Mouse (Mus musculus) telencephalon, adult 2 months (tissue): Measurements from ENCODE around the gene Crim1.

ENCODE experiments used
- DNase-seq: peaks from one replicate; pipeline ENCODE4 v3.0.0-alpha.2; 2011; ENCODE audit warnings: low read depth, low spot score

The Crim1 gene

DNA sequence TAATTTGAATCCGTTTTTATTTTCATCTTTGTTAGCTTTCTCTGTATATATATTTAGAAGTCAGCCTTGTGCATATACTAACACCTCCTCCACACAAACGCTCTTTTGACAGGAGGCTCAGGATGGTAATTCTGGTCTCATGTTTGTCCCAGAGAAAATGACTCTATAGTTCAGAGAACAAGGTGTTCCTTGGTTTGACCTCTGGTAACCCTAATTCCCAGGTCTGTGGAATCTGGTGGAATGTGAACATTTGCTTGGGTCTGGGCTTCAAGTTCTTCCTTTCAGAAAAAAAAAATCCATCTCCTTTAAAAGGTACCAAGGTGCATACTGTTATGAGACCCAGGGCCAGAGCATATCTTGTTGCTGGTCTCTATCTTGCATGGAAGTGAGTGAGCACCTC is 9.6 kb downstream of the Crim1 start:
- no peak for DNase-seq

DNA sequence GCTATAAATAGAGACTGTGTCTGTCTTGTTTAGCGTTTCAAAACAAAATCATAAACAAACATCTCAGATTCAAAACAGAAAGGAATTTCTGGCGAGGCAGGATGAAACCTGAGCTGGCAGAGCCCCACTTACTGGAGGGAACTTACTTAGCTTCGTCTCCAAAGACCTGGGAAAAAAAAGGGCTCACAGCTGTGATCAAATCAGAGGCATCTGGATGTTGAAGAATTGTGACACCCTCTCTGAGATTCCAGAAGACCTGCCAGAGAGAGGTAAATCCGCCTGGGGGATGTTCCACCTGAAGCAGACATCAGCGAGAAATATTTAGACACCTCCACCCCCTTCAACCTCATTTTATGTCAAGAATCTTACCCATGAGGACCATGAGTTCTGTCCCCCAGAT is 11.8 kb downstream of the Crim1 start:
- DNase-seq = no peak

DNA sequence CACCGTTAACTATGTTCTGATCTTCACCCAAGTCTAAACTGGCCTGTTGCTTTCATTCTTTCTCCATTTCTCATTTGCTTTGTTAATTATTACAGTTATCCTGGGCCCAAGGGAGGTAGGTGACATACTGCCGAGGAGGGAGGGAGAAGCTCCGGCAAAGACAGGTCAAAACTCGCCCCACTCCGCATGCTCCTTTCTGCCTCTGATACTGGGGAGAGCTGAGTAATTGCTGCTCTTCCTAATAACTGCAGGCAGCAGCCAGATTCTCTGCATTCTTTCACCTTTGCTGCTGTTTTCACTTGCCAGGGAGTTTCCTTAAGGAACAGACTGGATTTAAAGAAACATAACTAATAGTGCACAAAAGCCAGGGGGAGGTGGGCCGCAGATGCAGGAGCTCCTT is 13.1 kb downstream of the Crim1 start:
- DNase-seq = no peak

DNA sequence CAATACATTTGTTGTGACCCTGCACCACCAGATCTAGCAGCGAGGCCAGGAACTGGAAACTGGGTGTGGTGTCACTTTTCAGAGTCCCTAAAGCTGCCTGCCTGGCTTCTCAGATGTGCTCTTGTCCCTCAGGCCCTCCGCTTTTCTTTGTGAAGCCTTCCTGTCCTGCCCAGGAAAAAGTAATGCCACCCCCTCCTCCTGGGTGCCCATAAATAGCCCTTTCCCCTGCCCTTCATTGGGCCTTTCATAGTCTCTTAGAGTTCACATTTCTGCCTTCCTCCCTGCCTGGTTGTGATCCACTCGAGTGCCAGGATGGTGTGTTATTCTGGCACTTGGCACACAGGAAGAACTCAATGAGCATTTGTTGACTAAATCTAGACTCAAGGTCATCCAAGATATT is 16.5 kb downstream of the Crim1 start:
- DNase-seq = no peak

GRCm38 (mm10) chr17:78217406-78217805 is 17.4 kb downstream of the Crim1 start:
- DNase-seq = no peak

GRCm38 (mm10) chr17:78218506-78219232 is 18.6 kb downstream of the Crim1 start:
- no peak for DNase-seq

GRCm38 (mm10) chr17:78221007-78221642 is 21.1 kb downstream of the Crim1 start:
- no peak for DNase-seq

- no peak for DNase-seq
Measured at GRCm38 (mm10) chr17:78221860-78222259, 21.8 kb downstream of the Crim1 start.

DNA sequence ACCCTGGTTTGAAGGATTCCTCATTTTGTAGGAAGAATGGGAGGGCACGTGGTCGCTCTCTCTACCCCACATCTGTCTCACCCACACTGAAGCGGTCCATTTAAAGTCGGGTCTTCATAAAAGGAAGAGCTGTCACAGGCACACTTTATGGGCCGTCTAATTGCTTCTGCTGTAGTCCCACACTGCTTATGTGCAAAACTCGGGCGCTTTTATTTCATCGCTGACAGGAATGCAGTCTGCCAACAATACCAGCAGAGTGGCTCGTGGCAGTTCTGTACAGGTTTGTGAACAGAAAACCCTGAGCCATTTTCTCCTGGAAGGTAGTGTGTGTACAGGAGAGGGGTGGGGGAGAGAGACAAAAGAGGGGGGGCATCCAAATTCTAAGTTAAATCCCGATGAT is 23.9 kb downstream of the Crim1 start:
- DNase-seq = no peak

DNA sequence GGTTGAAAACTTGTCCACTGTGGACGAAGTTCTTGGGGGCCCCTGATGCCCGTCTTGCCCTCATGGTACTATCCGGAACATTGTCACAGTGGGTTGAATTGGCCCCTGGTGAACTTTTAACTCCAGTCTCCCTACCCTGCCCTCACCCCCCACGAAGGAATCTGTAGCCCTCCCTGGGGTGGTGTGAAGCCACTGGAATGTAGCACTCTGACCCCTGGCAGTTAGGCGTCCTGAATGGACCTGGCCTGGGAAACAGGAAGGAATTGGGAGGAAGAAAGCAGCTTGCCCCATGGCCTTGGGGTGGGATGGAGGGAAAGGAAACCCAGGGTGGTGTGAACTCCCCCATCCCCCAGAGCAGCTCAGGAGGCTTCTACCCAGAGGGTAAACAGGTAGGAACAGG is 25.5 kb downstream of the Crim1 start:
- no peak for DNase-seq

DNA sequence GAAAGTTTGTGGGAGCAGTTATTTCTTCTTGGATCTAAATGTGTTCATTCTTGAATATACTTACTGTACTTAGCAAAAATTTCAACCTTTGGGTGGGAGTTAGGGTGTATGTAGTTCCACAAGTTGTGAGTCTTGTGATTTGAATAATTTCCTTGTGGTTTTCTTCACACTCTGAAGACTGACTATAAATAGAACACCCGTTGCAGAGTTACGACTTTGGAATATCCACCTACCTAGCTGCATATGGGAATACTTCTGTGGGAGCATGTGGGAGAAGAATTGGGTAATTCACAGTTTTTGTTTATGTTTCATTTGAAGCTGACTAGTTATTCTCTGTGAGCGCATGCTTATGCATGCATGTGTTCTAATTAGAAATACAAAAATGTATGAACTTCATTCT is 27.2 kb downstream of the Crim1 start:
- peak; percentile 62 for DNase-seq

DNA sequence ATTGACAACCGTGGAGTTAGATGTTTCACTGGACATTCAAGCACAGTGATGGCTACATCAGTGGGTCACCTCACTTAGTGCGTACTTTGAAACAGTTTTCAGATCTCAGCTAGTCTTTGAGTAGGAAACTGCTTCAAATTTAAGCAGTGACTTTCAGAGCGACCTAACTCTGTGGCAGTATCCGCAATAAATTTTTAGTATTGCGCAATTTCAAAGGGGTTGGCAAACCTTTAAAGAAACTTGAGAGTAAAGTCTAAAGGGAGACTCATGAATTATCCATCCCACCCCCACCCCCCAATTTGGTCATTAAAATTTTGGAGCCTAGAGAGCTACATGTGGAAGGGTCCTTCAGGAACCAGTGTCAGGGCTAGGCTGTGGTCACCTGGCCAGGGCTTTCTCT is 31.5 kb downstream of the Crim1 start:
- no peak for DNase-seq

- DNase-seq = no peak
Measured at GRCm38 (mm10) chr17:78232703-78233102, 32.7 kb downstream of the Crim1 start.

- DNase-seq = no peak
Measured at GRCm38 (mm10) chr17:78233873-78234272, 33.8 kb downstream of the Crim1 start.

- no peak for DNase-seq
Measured at GRCm38 (mm10) chr17:78236126-78236525, 36.1 kb downstream of the Crim1 start.

GRCm38 (mm10) chr17:78237954-78238353 is 37.9 kb downstream of the Crim1 start:
- no peak for DNase-seq

DNA sequence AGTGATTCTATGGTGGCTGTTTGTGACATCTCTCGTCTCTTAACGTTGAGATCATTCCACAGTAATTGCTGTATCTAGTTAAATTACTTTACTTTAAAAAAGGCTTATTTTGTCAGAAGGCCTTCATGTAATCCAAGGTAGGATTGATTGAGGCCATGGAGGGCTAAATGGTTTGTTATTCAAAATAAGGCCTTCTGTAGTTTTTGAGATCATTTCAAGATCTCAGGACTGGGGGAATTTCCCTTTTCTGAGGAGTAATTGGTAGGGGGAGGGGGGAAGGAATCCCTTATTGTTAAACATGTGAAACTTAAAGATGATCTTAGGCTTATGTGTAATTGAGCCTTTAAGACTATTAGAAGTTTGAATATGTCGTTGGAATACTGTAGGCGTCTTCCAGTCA is 40.1 kb downstream of the Crim1 start:
- no peak for DNase-seq

DNA sequence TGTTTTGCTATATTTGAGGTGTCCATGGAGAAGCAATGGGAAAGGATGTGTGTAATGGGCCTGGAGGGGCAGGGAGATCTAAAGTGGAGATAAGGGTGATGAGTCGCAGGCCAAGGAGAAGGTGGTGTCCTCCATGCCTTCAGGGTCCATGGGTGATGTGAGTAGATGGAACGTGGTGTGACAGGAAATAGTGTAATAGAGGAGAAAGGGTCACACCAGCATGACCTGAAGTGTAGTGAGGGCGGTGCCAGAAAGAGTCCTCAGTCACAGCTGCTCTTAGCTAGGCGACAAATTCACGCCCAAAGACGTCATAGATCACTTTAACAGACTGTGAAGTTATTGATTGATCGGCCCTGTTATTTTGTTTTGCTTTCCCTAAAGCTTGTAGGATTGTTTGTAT is 41.2 kb downstream of the Crim1 start:
- no peak for DNase-seq

DNA sequence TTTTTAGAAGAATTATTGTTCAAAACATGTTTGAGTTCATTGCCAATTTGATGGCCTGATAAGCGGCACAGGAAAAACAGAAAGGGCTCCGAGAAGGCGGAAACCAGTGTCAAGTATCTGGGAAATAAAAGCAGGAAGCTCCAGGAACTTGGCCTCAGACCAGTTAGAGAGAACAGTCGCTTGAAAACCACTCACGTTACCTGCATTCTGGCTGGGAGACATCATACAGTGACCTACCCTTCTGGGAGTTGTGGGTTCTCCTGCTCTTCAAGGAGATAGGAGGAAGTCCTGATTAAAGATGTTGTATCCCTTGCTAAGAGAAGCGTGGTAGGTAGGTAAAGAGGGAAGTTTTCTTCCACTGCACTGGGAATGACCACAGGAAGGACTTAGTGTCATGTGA is 44.7 kb downstream of the Crim1 start:
- no peak for DNase-seq

- no peak for DNase-seq
Measured at GRCm38 (mm10) chr17:78245444-78245843, 45.4 kb downstream of the Crim1 start.

DNA sequence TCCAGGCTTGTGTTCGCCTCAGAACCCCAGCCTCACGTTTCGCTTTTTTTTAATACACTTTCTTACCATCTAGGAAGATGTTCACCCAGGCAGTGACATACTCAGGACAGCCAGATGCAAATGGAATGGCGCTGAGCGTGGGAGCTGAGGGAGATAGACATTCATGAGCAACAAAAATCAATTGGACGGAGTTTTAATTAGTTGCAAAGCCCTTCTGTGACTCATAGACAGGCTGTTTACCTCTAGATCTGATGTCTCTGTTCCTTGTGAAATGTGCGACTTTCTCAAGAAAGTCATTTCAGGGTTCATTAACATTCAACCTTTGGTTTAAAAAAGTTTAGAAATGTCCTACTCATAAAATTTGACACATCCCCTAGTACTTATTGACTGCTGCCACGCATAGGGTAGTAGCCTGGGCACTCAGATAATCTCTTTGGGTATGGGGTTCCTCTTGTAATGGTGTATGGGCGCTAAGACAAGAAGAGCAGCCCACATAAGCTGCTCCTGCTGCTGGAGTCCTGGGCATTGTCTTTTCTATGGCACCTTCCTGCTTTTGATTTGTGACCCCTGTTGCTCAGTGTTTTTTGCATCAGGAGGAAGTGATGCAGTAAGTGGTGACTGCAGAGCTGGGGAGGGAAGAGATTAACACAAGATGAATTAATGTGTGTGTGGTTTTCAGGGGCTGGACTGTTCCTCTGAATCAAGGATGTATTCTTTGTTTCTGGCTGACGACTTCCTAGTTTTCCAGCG is 46.8 kb downstream of the Crim1 start:
- no peak for DNase-seq

- DNase-seq = no peak
Measured at GRCm38 (mm10) chr17:78248197-78248596, 48.1 kb downstream of the Crim1 start.

GRCm38 (mm10) chr17:78248943-78249342 is 48.9 kb downstream of the Crim1 start:
- DNase-seq = no peak
